Mouse (Mus musculus) fat pad, adult 2 months (tissue): Measurements from ENCODE around the gene Dok3.

ENCODE experiments used
- DNase-seq: peaks from one replicate; pipeline ENCODE4 v3.0.0-alpha.2; 2011; ENCODE audit warnings: low read depth, low spot score; ENCODE audit errors: extremely low read depth

Gene Dok3

DNA sequence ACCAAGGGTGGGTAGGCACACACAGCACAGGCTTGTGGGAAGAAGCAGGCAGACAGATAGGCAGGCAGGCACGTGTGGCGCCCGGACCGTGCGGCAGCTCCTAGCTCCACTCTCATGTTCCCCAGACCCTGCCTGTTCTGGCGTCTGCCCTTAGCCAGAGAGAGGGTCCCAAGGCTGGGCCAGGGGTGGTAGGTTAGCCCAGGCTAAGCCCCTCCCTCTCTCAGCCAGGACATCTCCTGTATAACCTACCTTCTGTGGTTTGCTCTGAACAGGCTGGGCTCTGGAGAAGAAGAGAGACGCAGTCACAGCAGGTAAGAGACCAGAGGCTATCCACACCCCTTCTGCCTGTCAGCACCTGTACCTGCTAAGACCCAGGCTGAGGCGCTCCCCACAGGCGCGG, 20.6 kb downstream of the Dok3 start:
- no peak for DNase-seq

DNA sequence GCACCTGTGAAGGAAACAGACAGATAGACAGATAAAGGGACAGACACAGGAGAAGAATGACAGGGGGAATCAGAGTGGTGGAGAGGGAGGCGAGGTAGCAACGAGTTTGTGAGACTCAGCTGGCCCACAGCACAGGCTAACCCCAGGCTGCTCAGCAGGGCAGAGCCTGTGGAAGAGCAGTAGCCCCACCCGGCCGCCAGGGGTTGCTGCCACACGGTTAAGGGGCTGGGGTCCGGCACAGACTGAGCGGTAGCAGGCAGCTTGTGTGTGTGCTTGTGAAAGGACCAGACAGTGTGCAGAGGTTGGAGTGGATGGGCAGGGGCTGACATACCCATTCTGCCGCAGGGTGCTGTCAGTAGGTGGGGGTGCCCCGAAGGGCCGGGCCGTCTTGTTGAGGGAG, 21.2 kb downstream of the Dok3 start:
- no peak for DNase-seq

DNA sequence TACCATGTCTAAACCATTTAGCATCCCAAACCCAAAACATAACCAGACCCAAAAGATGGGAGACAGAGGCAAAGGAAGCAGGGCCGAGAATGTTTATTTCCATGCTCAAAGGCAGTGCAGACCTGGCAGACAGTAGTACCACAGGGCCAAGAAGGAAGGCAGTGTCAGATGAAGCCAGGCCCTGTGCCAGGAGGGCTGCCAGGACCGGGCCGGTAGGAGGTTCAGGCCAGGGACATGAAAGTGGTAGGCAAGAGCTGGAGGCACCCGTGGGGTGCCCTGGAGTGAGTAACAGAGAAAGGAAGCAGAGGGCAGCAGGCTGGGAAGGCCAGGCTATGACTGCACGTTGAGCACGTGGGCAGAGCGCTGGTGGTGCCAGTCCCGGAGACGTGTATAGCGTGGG, 22.4 kb downstream of the Dok3 start:
- DNase-seq, result no peak

DNA sequence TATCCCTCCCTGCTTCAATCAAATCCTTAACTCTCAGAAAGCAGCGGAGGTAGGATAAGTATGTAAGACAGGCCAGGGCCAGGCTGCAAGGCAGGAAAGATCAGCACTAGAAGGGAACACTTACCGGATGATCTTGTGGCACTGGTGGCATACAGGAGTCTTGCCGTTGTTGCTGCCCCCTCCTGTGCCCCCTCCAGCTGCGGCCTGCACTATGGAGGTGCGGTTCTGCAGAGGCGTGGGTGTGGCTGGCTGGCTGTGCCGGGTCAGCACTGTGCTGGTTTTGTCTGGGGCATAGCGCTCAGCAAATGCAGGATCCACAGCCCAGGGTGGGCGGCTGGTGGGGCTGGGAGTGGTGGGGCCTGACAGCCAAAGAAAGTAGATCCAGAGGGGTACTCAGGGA, 23.3 kb downstream of the Dok3 start:
- no peak for DNase-seq

DNA sequence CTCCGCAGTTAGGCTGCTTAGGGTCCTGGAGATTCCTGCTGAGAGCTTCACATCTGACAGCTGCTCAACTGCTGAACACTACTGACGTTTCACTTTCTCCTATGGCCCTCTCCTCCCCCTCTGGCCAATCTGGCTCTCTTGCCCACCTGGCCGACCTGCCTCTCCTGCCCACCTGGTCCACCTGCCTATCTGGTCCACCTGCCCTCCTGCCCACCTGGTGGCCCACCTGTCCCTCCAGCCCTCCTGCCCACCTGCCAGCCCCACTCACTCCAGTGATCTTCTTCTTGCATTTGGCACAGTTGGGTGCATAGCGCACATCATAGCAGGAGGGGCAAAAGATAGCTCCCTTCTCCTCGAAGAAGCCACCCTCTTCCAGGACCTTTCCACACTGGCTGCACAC, 24.7 kb downstream of the Dok3 start:
- no peak for DNase-seq

DNA sequence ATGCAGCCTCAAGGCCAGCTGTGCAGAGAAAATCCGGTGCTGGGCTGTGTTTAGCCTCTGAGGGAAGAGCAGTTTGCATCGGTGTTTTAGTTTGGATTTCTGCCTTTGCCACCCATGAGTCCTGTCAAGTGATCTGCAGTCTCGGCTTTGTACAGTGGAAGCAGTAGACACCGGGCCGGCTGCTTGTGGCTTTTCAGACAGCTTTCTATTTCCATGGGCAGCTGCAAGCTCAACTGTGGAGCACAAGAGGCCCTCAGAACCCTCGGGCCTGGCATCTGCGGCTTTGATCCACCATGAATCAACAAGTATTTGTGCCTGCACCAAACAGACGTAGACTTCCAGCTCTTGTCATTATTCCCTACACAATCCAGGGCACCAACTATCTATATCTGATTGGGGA, 26.7 kb downstream of the Dok3 start:
- no peak for DNase-seq

DNA sequence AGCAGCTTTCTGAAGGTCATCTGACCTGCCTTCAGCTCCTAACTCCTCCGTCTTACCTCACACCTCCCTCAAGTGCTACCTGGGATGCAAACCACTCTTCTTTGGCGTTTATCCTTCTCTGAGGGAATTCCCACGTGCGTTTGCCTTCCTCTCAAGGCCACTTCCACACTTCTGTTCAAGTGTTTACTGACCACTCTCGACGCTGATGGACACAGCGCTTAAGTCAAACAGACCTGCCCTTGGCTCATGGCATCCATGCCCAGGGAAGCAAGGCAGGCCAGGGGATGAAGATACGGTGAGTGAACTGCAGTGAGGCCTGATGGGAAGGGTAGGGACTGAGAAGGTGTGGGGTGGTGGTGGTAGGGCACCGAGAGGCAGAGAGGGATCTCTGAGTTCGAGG, 28.5 kb downstream of the Dok3 start:
- DNase-seq, result no peak

DNA sequence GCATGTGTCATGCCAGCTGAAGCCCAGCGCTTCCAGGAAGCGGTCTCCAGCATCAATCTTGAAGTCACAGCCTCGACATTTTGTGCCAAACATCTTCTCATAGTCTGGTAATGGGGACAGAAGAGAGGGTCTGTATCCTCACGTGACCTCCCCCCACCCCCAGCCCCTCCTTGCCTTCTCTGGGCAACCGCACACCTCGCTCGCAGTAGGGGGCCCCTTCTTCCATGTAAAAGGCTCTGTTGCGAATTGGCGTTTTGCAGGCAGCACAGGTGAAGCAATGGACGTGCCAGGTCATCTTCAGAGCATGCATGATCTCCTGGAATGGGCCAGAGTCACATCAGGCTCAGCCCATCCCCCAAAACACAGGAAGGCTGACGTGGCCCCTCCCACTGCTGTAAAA, 30.2 kb downstream of the Dok3 start:
- no peak for DNase-seq

DNA sequence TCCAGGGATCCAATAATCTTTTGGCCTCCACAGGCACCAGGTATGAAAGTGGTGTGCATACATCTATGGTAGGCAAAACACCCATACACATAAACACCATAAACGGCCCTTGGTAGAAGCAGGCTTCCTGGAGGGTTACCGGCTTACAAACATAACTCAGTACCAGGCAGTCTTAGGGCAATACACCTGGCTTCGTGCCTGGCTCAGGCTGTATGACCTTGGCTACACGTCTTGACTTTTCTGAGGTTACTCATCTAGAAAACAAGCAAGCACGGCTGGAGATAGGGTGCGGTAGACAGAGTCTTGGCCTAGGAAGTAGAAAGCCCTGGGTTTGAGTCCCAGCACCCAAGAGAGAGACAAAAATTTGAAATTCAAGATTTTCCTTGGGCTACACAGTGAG, 32.4 kb downstream of the Dok3 start:
- DNase-seq, result no peak

DNA sequence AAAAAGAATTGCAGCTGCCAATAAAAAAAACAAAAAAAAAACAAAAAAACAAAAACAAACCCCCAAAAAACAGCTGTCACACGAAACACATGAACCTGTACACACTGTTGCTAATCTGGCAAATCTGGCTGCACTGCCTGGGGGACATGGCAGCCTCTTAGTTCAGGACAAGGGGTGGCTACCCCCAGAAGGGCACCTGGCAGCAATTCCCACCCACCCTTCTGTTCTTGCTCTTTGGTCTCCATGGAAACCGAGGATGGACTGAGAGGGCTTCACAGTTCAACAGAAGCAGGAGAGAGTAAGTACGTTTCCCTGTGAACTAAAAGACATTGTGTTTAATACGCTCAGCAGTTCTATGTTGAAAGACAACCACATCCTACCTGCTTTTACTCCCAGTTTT, 33.4 kb downstream of the Dok3 start:
- no peak for DNase-seq

DNA sequence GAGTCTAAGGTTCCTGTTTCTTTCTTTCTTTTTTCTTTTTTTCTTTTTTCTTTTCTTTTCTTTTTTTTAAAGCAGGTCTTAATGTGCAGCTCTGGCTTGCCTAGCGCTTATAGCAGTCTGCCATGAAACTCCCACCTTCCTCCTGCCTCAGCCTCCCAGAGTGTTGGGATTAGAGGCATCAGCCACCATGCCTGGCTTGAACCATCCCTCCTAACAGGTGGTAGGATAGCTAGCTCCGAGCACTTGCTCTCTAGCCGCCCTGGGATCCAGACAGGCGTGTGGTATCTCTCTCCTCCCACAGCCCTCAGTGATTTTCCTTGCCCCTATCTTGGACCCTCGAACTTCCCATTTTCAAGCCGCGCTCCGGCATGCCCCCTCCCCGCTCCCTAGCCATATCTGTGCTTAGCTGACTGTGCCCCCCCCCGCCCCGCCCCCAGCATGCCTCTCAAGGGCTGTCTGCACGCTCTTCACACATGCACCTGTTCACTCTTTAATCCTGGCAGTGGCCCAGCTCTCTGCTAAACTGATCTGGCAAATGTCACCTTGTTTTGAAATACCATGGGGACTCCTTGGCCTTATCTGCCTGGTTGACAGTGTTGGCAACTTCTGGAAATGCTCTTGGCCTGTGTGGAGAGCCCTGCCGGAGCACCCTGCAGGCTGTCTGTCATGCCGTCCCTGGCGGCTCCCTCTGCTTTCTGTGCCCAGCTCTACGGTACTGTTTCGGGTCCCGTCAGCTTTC, 34.0 kb downstream of the Dok3 start:
- DNase-seq, result no peak

DNA sequence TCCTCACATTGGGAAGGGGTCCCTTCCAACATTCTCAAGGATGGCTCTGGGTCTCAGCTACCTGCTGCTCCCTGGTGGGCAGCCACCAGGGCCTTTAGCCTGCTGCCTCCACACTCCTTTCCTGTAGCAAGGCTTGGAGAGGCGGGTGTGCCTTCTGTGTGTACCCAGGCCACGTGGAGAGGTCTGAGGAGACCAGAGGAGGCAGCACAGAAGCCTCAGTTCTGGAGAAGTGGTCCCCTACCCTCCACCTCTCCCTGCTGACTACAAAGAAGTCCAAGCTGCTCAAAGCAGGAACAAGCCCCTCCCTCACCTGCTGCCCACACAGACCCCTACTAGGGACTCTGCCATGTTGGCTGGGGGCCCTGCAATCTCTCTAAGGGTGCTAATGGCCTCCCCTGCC, 34.8 kb downstream of the Dok3 start:
- no peak for DNase-seq

DNA sequence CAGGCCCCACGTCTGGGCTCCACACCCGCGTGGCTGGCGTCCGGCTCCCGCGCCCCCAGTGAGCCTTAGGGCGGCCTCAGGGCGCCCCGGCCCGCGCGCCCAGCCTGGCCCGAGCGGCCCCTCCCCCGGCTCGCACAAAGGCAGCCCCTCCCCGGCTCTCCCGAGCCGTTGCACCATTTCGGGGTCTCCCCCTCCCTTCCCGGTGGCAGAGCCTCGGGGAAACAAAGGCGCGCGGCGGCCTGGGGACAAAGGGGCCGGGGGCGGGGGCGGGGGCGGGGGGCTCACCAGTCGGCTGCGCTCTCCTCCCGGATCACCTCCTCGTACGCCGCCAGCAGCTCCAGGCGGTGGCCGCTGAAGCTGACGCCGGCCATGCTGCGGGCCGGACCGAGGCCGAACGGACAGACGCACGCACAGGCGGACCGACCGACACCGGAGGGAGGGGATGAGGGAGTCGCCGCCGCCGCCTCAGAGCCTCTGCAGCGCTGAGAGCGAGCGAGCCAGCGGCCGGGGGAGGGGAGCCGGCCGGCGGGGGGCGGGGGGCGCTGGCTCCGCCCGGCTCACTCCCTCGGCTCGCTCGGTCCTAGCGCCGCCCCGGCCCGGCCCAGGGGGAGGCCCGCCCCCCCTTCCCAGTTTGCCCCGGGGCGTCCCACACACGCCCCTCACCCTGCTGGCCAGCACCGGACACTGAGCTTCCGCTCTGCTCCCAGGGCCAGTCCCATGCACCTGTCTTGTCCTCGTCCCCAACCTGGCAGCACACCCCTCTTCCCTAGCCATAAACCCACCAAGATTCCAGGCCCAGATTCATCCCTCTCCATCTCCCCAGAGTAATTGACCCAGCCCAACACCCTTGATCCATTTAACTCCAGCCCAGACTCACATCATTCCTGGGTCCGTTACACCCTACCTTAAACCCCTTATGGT, 41.3 kb downstream of the Dok3 start, which contains the start of gene Dbn1:
Dbn1 (minus strand) TSS at position 534 of the 921 bp plus-strand sequence.
- DNase-seq, result no peak

DNA sequence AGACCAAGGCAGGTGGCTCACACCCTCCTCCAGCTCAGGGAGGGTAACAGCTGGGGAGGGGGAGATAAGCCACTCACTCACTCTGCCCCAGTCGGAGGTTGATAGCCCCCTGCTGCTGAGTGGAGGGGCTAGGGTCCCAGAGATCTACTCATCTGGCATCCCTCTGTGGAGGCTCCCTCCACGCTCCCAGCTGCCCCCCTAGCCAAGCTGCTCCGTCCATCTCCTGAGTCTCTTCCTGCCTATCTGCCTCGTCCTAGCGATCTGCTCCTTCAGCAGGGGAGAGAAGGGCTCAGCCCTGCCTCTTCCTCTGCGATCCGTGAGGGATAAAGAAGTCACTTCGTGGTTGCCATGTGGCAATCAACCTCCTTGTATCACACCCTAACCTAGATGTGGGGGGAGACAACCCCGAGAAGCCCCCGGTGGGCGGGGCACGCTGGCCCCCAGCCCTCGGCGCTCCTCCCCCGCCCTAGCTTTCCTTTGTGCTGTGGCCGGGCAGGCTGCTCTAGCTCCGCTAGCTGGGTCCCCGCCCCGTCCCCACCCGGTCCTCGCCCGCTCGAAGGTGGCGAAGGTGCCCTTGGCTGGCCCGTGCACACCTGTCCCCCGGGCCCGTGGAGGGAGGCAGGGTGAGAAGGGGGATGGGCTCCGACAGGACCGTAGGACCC, 42.0 kb downstream of the Dok3 start:
- no peak for DNase-seq

DNA sequence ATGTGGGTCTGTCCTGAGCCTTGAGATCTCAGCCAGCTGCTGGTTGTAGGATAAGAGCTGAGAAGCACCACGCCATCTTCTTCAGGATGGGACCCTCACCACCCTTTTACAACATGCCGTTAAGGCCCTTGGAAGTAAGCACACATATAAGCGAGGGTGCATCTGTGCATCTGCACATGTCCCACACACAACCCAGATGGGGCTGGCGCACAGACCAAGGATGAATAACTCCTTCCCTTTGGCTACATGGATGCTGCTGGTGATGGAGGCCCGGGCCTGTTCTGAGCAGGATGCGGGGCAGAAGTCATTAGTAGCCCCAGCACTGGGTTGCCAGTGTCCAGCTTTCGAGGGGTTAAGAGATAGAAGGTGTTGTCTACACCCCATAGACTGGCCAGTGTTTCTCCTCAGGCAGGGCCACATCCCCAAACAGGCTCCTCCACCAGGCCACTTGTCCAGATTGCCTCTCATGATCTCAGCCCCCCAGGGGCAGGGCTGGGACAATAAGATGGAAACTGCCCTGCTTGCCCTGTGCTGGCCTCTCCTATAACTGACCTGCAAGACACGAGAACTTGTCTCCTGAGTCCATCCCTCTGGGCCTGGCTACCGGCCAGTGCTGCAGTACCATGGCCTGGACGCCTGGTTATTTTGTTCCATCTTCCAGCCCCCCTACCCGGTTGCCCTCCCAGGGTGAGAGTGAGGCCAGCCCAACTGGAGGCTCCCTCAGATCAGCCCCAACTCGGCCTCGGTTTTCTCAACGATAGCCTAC, 42.9 kb downstream of the Dok3 start:
- DNase-seq, result no peak

DNA sequence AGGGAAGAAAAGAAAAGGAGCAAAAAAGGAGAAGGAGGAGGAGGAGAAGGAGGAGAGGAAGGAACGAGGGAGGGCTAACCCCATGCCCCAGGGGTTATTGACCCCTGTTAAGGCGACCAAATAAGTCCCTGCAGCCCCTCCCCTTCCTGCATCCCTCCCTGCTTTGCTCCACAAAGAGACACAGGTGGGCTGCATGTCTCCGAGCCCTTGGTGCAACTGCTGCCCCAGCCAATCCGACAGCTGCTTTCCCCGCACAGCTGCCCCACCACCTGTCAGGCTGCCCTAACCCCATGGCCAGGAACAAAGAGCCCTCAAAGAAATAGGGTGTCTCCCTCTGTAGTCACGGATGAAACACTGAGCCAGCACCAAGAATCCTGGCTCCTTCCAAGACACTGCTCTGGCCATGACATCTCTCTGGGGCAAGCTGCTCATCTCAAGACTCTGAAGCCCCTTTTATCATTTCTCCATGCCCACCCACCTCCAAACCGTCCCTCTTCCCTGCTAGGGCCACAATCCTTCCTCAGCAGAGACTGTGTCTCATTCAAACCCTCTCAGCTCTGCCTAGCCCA, 44.5 kb downstream of the Dok3 start:
- DNase-seq, result no peak

DNA sequence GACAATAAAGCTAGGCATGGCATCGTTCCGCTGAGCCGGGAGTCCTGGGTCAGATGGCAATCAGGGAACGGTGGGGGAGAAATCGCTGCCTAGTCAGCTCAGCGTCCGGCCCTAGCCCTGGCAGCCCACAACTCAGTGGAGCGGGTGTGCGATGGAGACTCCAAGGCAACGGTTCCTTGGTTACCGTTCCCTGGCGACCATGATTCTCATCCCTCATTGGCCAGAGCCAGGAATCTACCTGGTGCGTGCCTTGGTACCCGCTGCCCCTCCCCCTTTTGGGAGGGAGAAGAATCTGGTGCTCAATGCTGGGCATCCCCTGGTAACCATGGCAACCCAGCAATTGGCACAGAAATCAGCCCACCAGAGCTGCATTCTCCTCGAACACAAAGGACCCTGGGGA, 45.5 kb downstream of the Dok3 start:
- no peak for DNase-seq

DNA sequence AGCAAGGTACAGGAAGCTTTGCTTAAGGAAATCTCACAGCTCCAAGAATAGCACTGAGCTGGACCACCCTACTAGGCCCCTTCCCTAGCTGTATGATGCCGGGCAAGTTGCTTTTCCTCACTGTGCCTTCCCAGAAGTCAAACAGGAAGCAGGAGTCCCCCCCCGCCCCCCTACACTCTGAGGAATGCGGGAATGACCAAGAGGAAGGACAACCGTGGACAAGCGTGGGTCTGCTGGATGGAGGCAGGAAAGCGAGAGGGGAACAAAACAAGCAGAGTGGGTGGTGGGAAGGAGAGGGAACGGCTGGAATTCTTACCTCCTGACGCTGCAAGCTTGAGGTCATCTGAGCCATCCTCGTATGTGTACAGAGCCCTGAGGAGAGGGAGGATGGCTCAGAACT, 46.0 kb downstream of the Dok3 start:
- DNase-seq, result no peak

DNA sequence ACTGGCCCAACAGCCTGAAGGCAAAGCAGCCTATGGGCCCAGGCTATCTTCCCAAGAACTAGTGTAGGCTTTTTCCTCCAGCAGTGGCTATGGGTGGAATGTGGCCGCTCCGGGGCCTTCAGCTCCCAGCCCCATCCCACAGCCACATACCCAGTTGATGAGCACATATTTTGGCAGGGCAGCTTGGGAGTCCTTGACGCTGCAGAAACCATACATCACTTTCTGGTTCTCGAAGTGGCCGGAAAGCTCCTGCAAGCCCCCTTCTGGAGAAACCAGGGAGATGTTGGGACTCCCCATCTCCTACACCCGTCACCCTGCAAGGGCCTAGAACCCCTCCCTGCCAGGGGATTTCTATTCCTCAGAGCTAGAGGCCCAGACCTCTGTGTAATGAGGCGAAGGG, 46.6 kb downstream of the Dok3 start:
- DNase-seq, result no peak

DNA sequence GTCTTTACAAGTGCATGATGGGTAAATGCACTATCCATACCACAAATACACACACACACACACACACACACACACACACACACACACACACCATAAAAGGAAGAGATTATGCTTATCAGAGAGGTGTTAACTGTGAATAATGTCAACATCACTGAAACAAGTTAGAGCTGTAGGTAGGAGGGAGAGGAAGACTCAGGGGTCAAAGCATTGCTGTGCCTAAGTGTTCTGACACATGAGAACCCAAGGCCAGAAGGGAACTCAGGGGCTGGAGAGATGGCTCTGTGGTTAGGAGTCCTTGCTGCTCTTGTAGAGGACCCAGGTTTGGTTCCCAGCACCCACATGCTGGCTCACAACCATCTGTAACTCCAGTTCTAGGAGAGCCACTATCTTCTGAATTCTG, 49.2 kb downstream of the Dok3 start:
- no peak for DNase-seq

DNA sequence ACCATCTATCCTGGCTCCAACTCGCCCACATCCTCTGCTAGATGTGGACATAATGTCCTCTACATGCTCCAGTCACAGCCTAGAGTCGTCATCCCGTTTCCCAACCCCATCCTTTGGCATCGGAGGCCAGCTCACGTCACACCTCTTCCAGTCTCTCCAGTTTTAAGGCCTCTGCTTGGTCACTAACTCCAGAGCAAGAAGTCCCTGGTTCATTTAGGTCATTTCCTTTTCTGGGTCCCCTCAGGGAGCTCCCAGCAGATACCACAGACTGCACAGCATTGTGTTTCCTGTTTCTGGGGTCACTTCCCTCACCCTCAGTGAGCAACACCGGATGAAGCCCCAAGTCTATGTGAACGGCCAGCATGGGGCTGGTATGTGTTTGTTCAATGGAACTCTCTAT, 50.1 kb downstream of the Dok3 start:
- no peak for DNase-seq
